Mouse (Mus musculus) urinary bladder, postnatal 36 days (tissue): ENCODE data around the gene Serpinb3d.
"Not testable (repeated sequence)": the region's sequence is repeated elsewhere in the genome, so short reads cannot be mapped to it uniquely, and the experiment has no call there.

Source experiments
- DNase-seq, 2 experiments: peaks; one replicate each; pipeline ENCODE4 v3.0.0; 2022; ENCODE audit warnings: low spot score in 2 of 2, mixed read lengths in 1 of 2

The Serpinb3d gene

DNA sequence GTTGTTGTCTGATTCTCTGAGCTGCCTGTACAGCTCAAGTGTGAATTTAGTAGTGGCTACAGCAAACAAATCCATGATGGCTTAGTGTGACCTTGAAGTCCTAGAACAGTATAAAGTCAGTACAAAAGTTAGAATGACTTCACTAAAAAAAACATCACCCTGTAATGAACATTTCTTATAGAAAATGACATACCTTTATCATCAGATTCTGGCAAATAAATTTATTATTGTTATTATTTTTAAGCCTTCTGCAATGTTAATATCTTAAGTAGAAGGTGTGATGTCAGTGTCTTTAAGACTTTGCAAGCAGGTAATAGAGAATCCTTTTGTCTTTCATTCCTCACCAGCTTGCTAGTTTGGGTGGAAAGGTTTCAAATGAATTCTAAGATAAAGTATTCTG, at the start of gene Serpinb3d:
Gene Serpinb3d, minus strand, starts transcription at position 101 of the 400 bp plus-strand sequence.
- DNase-seq = no peak

- DNase-seq = not testable (repeated sequence)
Measured at GRCm38 (mm10) chr1:107127453-107127852, 44.1 kb upstream of the Serpinb3d start.

DNA sequence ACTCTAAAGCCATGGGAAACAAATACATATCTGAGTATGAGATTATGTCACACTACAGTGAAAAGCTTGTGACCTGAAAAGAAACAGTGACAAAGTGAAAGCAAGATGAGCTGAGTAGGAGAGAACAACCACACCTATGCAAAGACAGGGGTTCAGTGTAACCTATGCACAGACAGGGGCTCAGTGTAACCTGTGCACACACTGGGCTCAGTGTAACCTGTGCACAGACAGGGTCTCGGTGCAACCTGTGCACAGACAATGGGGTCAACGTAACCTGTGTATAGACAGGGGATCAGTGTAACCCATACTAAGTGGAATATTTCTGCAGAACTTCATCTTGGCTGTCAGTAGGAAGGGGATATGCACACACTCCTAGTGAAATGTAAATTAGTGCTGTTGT, 15.1 kb upstream of the Serpinb3d start:
- no peak for DNase-seq

GRCm38 (mm10) chr1:107052203-107052602, 31.1 kb downstream of the Serpinb3d start, which contains the start of gene Serpinb3a:
Gene Serpinb3a, minus strand, starts transcription at chr1:107052303.
- no peak for DNase-seq

DNA sequence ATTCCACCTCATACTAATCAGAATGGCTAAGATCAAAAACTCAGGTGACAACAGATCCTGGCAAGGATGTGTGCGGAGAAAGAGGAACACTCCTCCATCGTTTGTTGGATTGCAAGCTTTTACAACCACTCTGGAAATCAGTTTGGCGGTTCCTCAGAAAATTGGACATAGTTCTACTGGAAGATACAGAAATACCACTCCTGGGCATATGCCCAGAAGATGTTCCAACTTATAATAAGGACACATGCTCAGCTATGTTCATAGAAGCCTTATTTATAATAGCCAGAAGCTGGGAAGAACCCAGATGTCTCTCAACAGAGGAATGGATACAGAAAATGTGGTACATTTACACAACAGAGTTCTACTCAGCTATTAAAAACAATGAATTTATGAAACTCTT, 49.1 kb downstream of the Serpinb3d start:
- DNase-seq = not testable (repeated sequence)
